Mouse (Mus musculus): ENCODE data around the gene Spp1. TPM values are rescaled to one million over a fixed set of nuclear protein-coding genes. Genes with fewer than 3 reads are reported as not detected.

Spp1 gene
- polyA plus RNA-seq, 1 experiment from 2014 or later, result 4,719 TPM

DNA sequence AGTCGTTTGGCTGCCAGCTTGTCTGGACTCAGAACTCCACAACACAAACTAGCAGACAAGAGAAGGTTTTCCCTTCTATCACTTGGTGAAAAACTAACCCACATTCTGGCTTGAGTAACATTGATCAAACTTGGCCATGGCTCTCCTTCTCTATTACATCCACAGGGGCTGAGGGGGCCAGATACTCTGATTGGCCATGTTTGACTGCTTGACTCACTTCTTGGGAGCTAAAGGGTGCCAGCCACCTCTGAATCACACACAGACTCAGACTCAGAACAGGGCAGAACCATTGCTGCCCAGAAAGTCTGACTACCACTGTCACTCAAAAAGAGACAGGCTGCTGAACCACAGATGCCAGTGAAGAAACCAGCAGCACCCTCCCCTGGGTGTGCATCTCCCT lies 18.2 kb downstream of the Spp1 start:
- H3K27ac ChIP-seq, result no peak overlapping the region
- WGBS (ENCODE audit: missing documents), result 31% methylated on average over 1 of the region's 1 CpGs
- no peaks in the 10 kb centered on the region for H3K36me3 ChIP-seq (ENCODE audit: inconsistent target)
- H3K4me3 ChIP-seq (ENCODE audit: inconsistent target), result no peak overlapping the region
- no peaks in the 10 kb centered on the region for H3K79me2 ChIP-seq (ENCODE audit: inconsistent target)

DNA sequence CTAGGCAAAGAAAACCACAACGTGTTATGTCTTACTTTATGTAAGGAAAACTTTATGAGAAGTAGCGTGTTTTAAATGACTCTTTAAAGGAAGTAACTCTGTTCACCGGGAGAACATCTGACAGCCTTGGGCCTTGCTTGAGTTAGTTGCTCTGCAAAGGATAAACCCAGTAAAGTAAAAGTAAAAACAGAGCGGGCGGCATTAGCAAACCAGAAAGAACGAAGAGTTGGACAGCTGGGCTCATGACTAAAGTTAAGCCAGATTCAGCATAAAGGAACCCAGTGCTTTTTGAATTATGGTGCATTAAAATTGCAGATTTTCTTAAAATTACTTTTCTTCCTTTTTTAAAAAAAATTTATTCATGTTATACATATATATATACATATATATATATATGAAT lies 19.6 kb downstream of the Spp1 start:
- WGBS (ENCODE audit: missing documents), result 79% methylated on average over 6 of the region's 6 CpGs
- no peaks in the 10 kb centered on the region for H3K36me3 ChIP-seq (ENCODE audit: inconsistent target)
- no peaks in the 10 kb centered on the region for H3K79me2 ChIP-seq (ENCODE audit: inconsistent target)
- H3K27ac ChIP-seq, result no peak overlapping the region
- no peak overlapping the region for H3K4me3 ChIP-seq (ENCODE audit: inconsistent target)

DNA sequence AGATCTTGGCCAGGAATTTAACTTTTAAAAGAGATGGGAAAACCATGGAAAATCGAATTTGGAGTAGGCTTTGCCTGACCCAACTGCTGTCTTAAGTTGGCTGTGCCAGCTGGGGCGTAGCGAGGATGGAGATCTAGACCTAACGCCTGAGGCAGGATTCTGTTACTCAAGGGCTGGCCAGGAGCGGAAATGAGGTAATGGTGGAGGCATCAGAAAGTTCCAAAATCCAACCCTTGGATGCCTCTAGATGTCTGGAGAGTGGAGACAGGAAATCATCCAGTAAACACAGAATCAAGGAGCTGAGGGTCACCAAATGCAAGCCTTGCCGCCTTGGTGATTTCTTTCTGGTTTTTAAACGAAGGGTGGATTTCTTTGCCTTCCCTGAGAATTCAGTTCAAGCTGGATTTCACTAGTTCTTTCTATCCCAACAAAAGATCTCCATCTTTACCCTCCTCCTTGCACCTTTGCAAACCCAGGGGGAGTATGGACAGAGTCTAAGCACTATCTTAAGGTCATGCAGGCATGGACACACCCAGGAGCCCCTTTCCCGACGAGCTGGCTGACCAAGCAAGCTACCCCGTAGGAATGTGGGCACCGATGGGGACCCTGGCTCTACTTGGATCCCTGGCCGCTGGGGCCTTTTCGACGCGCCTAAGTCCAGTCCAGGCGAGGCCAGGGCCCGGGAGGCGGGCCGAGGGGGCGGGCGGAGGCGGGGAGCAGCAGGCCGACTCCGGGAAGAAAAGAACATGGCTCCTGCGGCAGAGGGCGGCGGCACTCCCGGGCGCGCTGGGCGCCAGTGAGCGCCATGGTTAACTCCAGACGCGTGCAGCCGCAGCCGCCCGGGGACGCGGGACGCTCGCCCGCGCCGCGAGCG lies 24.2 kb downstream of the Spp1 start, which contains the start of gene Pkd2:
Pkd2 (plus strand) TSS at position 619 of the 874 bp plus-strand sequence.
- Histone ChIP-seq H3K27ac (no peak within 1 kb of the TSS), H3K36me3 (ENCODE audit: inconsistent target) (no peaks in the 10 kb centered on the region), H3K4me3 (ENCODE audit: inconsistent target) (peak within 1 kb of the TSS; percentile 35), H3K79me2 (ENCODE audit: inconsistent target) (peaks cover 29% of the 10 kb centered on the region)
- WGBS (ENCODE audit: missing documents), result 15% methylated on average over 43 of the region's 46 CpGs

DNA sequence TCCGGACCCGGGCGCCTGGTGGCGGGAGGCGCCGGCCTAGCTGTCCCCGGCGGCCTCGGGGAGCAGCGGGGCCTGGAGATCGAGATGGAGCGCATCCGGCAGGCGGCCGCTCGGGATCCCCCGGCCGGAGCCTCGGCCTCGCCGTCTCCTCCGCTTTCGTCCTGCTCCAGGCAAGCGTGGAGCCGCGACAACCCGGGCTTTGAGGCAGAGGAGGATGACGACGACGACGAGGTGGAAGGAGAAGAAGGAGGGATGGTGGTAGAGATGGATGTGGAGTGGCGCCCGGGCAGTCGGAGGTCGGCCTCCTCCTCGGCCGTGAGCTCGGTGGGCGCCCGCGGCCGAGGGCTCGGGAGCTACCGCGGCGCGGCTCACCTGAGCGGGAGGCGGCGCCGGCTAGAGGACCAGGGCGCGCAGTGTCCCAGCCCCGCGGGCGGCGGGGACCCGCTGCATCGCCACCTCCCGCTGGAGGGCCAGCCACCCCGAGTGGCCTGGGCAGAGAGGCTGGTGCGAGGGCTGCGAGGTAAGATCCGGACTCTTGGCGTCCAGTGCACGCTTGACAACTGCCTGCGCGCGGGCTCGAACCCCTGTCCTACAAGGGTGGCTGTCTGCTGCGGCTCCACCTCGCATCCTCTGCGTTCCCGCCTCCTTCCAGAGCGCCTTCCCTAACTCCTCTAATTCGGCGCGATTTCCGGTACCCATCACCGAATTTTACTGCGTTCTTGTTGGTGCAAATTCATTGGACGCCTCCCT lies 25.0 kb downstream of the Spp1 start:
- H3K27ac ChIP-seq, result no peak overlapping the region
- no peaks in the 10 kb centered on the region for H3K36me3 ChIP-seq (ENCODE audit: inconsistent target)
- peaks cover 34% of the 10 kb centered on the region for H3K79me2 ChIP-seq (ENCODE audit: inconsistent target)
- 1% methylated on average over 76 of the region's 82 CpGs for WGBS (ENCODE audit: missing documents)
- H3K4me3 ChIP-seq (ENCODE audit: inconsistent target), result peak overlapping the region; percentile 35

DNA sequence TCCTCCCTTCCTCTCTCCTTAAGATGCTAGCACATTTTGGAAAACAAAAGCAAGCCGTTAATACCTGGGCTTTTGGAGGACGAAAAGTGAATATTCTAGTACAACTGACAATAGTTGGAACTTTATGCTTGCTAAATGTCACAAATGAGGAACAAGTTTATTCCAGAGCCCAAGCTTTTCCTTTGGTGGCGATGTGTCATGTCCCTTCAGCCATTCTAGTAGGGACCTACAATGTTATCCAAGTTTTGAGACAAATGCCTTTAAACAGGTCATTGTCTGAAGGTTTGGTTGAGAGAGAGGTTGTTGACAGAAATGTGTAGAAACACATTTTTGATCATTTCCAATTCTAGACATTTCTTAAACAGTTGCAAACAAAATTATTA lies 25.5 kb downstream of the Spp1 start:
- WGBS (ENCODE audit: missing documents), result 23% methylated on average over 3 of the region's 3 CpGs
- Histone ChIP-seq H3K79me2 (ENCODE audit: inconsistent target) (peaks cover 34% of the 10 kb centered on the region), H3K36me3 (ENCODE audit: inconsistent target) (no peaks in the 10 kb centered on the region), H3K4me3 (ENCODE audit: inconsistent target) (peak overlapping the region; percentile 35), H3K27ac (no peak overlapping the region)

DNA sequence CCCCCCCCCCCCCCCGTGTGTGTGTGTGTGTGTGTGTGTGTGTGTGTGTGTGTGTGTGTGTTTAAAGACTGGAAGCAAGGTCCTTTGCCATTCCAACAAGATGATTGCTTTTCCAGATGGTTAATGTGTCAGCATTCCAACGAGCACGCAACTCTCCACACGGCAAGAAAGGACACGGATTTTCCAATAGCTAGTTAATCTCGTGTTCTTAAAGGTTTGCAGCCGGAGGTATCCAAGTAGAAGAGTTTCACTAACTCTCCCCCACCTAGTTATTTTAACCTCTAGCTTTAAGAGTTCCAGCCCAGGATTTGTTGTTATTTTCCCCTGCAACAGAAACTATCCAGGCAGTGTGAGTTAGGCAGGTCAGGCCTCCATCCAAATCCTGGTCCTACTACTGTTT lies 25.9 kb downstream of the Spp1 start:
- peaks cover 34% of the 10 kb centered on the region for H3K79me2 ChIP-seq (ENCODE audit: inconsistent target)
- H3K36me3 ChIP-seq (ENCODE audit: inconsistent target), result no peaks in the 10 kb centered on the region
- H3K27ac ChIP-seq, result no peak overlapping the region
- H3K4me3 ChIP-seq (ENCODE audit: inconsistent target), result no peak overlapping the region
- 95% methylated on average over 6 of the region's 7 CpGs for WGBS (ENCODE audit: missing documents)

DNA sequence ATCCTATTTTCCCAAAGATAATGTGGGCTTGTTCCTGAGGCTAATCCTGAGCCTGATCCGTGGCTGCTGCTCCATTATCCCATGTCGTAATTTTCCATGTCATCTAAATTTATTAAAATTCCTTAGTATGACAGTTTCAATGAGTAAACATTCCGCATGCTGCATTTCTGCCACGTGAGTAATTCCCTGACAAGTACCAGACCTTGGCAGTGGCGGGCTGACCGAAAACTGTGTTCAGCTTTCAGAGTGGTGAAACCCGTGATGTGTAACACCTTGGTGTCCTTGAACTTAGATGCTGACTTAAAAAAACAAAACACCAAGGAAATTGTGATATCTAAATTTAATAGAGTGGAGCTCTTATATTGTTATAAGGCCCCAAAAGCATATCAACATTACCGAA lies 30.4 kb downstream of the Spp1 start:
- 92% methylated on average over 8 of the region's 8 CpGs for WGBS (ENCODE audit: missing documents)

DNA sequence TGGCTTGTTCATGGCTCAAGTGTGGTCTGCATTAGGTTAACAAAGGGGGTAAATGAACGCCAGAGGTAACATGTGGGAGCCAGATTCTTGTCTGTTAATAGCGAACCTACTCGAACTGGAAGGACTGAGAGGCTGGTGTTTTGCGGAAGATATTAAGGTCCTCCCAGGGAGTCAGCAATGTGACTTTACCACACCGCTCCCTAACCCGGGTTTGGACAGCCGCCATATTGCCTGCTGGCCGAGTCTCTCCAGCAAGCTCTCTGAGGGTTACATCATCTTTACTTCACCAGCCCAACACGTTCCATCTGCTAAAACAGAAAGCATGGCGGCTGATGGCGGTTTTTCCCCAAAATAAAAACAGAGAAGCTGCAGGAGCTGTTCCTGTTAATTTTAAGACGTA lies 30.8 kb downstream of the Spp1 start:
- 97% methylated on average over 12 of the region's 12 CpGs for WGBS (ENCODE audit: missing documents)
- Histone ChIP-seq H3K36me3 (ENCODE audit: inconsistent target) (peaks cover 19% of the 10 kb centered on the region; the same call in 1 of the 2 replicates), H3K27ac (no peak overlapping the region), H3K4me3 (ENCODE audit: inconsistent target) (no peak overlapping the region), H3K79me2 (ENCODE audit: inconsistent target) (peaks cover 34% of the 10 kb centered on the region)

More for the DNA sequence above, 30.4 kb downstream of the Spp1 start:
- Histone ChIP-seq H3K4me3 (ENCODE audit: inconsistent target) (no peak overlapping the region), H3K27ac (no peak overlapping the region), H3K36me3 (ENCODE audit: inconsistent target) (peaks cover 19% of the 10 kb centered on the region; the same call in 1 of the 2 replicates), H3K79me2 (ENCODE audit: inconsistent target) (peaks cover 34% of the 10 kb centered on the region)

DNA sequence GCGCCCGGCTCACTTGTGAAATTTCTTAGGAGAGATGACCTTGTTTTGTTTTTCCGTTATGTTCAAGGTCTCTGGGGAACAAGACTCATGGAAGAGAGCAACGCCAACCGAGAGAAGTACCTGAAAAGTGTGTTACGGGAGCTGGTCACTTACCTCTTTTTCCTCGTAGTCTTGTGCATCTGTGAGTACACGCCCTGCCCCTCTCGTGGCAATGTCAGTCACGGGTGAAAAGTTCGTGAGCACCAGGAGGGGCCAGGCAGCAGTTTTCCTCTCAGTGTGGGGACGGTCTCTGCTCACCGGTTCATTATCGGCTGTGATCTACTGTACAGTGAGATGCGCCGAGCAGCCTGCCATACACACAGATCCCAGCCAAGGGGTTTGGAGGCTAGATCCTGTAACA lies 31.9 kb downstream of the Spp1 start:
- Histone ChIP-seq H3K4me3 (ENCODE audit: inconsistent target) (no peak overlapping the region), H3K36me3 (ENCODE audit: inconsistent target) (peaks cover 23% of the 10 kb centered on the region; the same call in 1 of the 2 replicates), H3K27ac (no peak overlapping the region), H3K79me2 (ENCODE audit: inconsistent target) (peaks cover 23% of the 10 kb centered on the region)
- 94% methylated on average over 16 of the region's 16 CpGs for WGBS (ENCODE audit: missing documents)

DNA sequence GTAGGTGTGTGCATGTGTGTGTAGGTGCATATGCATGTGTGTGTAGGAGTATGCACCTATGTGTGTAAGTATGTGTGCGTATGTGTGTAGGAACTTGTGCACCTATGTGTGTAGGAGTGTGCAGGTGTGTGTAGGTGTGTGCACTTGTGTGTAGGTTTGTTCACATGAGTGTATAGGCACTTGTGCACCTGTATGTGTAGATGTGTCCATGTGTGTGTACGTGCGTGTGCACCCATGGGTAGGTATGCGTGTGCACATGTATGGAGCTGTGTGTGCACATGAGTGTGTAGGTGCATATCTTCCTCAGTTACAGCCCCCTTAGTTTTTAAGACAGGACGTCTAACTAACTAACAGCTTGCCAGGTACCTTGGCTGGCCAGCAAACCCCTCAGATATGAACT lies 33.7 kb downstream of the Spp1 start:
- 94% methylated on average over 5 of the region's 5 CpGs for WGBS (ENCODE audit: missing documents)
- Histone ChIP-seq H3K36me3 (ENCODE audit: inconsistent target) (peaks cover 34% of the 10 kb centered on the region), H3K79me2 (ENCODE audit: inconsistent target) (peaks cover 7% of the 10 kb centered on the region; the same call in 1 of the 2 replicates), H3K4me3 (ENCODE audit: inconsistent target) (no peak overlapping the region), H3K27ac (no peak overlapping the region)

DNA sequence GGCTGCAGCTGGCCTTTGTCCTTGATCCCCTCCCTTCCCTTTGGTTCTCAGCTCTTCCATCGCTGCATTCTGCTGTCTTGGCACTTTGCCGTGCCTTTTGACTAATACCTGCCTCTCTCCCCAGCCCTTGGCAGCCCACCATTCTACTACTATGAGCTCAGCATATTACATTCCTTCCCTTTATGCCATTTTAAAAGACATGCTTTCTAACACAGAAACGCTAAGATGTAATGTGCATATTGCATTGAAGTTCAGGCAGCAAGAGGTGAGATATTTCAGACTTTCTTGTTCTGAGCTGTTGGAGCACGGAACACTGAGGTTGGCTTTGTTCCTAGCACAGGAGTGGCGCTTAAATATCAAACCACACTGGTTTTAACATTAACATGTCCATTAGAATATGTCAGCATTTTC lies 36.1 kb downstream of the Spp1 start:
- H3K79me2 ChIP-seq (ENCODE audit: inconsistent target), result no peaks in the 10 kb centered on the region
- no peak overlapping the region for H3K4me3 ChIP-seq (ENCODE audit: inconsistent target)
- WGBS (ENCODE audit: missing documents), result 99% methylated on average over 5 of the region's 5 CpGs
- H3K36me3 ChIP-seq (ENCODE audit: inconsistent target), result peaks cover 34% of the 10 kb centered on the region
- no peak overlapping the region for H3K27ac ChIP-seq

DNA sequence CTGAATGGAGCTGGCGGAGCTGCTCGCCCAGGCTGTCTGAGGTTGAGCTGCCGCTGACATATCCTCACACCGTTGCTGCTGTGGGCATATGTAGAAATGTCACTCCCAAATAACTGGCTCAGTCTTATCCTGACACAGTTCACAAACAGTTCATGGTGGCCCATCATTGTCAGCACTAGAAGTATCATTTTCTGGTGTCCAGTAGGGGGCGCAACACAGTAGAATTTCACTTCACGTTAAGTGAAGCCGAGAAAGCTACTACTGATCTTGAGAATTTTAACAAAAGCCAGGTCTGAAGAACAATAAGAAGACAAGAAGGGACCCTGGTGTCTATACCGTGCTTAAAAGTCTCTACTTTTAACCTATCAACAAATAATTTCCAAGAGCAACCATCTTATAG lies 37.5 kb downstream of the Spp1 start:
- 96% methylated on average over 8 of the region's 8 CpGs for WGBS (ENCODE audit: missing documents)
- H3K4me3 ChIP-seq (ENCODE audit: inconsistent target), result no peak overlapping the region
- no peaks in the 10 kb centered on the region for H3K79me2 ChIP-seq (ENCODE audit: inconsistent target)
- no peak overlapping the region for H3K27ac ChIP-seq
- H3K36me3 ChIP-seq (ENCODE audit: inconsistent target), result peaks cover 25% of the 10 kb centered on the region

DNA sequence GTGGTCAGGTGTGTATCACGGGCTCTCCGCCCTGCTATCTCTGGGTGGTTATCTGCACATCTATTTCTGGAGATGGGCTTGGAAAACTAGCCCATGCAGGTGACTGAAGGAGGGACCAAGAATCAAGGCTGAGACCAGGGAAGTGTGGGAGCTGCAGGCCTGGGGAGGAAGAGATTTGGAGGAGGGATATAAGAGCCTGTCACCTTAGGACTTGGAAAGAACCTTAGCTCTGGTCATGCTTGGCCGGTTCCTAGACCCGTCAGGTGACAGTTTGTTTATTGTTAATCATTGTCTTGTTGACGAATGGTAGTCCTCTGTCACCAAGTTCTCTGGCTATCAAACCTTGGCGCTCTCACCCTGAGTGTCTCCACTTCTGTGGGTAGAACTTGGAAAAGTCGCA lies 45.4 kb downstream of the Spp1 start:
- H3K79me2 ChIP-seq (ENCODE audit: inconsistent target), result no peaks in the 10 kb centered on the region
- H3K36me3 ChIP-seq (ENCODE audit: inconsistent target), result peaks cover 44% of the 10 kb centered on the region
- no peak overlapping the region for H3K27ac ChIP-seq
- no peak overlapping the region for H3K4me3 ChIP-seq (ENCODE audit: inconsistent target)
- 100% methylated on average over 7 of the region's 7 CpGs for WGBS (ENCODE audit: missing documents)

DNA sequence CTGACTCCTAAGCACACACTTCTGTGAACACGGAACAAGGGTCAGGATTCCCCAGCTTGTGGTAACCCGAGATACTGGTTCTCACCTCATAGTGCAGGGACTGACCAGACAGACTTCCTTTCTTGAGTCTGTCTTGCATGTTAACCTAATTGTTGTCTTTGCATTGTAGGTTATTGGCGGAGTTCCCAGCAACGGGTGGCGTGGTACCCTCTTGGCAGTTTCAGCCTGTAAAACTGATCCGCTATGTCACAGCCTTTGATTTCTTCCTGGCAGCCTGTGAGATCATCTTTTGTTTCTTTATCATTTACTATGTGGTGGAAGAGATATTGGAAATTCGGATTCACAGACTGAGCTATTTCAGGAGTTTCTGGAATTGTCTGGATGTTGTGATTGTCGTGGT lies 47.9 kb downstream of the Spp1 start:
- WGBS (ENCODE audit: missing documents), result 91% methylated on average over 8 of the region's 8 CpGs
- H3K36me3 ChIP-seq (ENCODE audit: inconsistent target), result peaks cover 48% of the 10 kb centered on the region
- no peak overlapping the region for H3K27ac ChIP-seq

More for the DNA sequence above, 47.9 kb downstream of the Spp1 start:
- Histone ChIP-seq H3K4me3 (ENCODE audit: inconsistent target) (no peak overlapping the region), H3K79me2 (ENCODE audit: inconsistent target) (no peaks in the 10 kb centered on the region)

Measured in macrophage (primary cell).